Mouse (Mus musculus): ENCODE measurements around the gene Mr1.

- TF ChIP-seq CTCF (IDR thresholded peaks at IDR 0.05; ENCODE audit: low read depth) (no peak), EP300 (optimal IDR thresholded peaks at IDR 0.05) (no peak)
These were observed 11.7 kb downstream of the Mr1 start for GRCm38 (mm10) chr1:155134866-155135265.
